Mouse (Mus musculus): Measurements from ENCODE around the gene Zdhhc23. TPM values are rescaled to one million over a fixed set of nuclear protein-coding genes. Genes with fewer than 3 reads are reported as not detected.

Zdhhc23 gene
- total RNA-seq, 2 experiments from 2014 or later = 0.62 to 1.4 TPM

DNA sequence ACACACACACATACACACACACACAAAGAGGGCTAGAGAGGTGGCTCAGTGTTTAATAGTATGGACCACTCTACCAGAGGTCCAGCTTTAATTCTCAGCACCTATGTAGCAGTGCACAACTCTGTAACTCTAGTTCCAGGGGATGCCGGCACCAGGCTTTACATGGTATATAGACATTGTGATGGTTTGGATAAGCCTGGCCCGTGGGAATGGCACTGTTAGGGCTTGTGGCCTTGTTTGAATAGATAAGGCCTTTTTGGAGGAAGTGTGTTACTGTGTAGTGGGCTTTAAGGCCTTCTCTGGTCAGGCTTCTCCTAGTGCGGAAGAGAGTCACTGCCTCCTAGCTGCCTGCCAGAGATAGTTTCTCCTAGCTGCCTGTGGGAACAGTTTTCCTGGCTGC lies 60.7 kb downstream of the Zdhhc23 start:
- ATAC-seq (replicated peaks; ENCODE audit: poor library complexity) = peak; percentile 48; the same call in 1 of the 2 replicates

Other genes with a start within 250 kb of the Zdhhc23 start
- gene Drd3, start 225.8 kb downstream of the Zdhhc23 start, total RNA-seq (2015) = not detected in 2 replicates
- gene Drd3, start 225.8 kb downstream of the Zdhhc23 start, total RNA-seq (2017) = not detected in 2 replicates
- 5.2 and 25.4 TPM in 2 replicates for gene Ccdc191, start 90.0 kb downstream of the Zdhhc23 start, total RNA-seq (2015)
- 8.9 and 13.4 TPM in 2 replicates for gene Ccdc191, start 90.0 kb downstream of the Zdhhc23 start, total RNA-seq (2017)
- 17.3 and 21.2 TPM in 2 replicates for gene Qtrt2, start 53.0 kb downstream of the Zdhhc23 start, total RNA-seq (2015)
- gene Qtrt2, start 53.0 kb downstream of the Zdhhc23 start, total RNA-seq (2017) = 44.9 and 46.5 TPM in 2 replicates
- 1.6 and 1.9 TPM in 2 replicates for gene Gramd1c, start 83.6 kb upstream of the Zdhhc23 start, total RNA-seq (2015)
- 1.4 and 3.2 TPM in 2 replicates for gene Gramd1c, start 83.6 kb upstream of the Zdhhc23 start, total RNA-seq (2017)
- 49.5 and 51.9 TPM in 2 replicates for gene Atp6v1a, start 159.9 kb upstream of the Zdhhc23 start, total RNA-seq (2015)
- gene Atp6v1a, start 159.9 kb upstream of the Zdhhc23 start, total RNA-seq (2017) = 81.0 and 83.3 TPM in 2 replicates
- gene Naa50, start 160.0 kb upstream of the Zdhhc23 start, total RNA-seq (2015) = 164 and 170 TPM in 2 replicates
- 112 and 129 TPM in 2 replicates for gene Naa50, start 160.0 kb upstream of the Zdhhc23 start, total RNA-seq (2017)
- gene Usf3, start 193.5 kb upstream of the Zdhhc23 start, total RNA-seq (2015) = 26.5 and 30.7 TPM in 2 replicates
- gene Usf3, start 193.5 kb upstream of the Zdhhc23 start, total RNA-seq (2017) = 9.4 and 10.0 TPM in 2 replicates